Mouse (Mus musculus): Measurements from ENCODE around the gene Ascc2. TPM values are rescaled to one million over a fixed set of nuclear protein-coding genes. Genes with fewer than 3 reads are reported as not detected.
"Not testable (repeated sequence)": the region's sequence is repeated elsewhere in the genome, so short reads cannot be mapped to it uniquely, and the experiment has no call there.

Ascc2 gene
- polyA plus RNA-seq, 1 experiment from 2014 or later, result 21.1 TPM

DNA sequence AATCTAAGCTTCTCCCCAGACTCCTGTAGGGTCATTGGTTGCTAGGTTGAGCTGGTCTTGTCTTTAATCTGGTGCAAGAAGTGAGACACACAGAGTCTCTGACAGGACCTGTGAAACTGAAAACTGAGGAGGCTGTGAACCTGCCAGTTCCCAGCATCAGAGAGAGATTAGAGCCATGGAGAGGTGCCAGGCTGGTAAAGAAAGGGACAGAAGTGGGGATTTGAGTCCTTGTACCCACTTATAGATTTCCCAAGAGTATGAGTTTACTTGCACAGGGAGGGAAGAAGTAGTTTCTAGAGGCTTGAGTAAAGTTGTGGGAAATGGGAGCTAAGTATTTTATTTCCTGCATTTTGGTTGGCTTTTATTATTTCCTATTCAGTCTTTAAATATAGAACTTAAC lies 3.6 kb downstream of the Ascc2 start:
- no peaks in the 10 kb centered on the region for H3K27me3 ChIP-seq (ENCODE audit: control insufficient read depth, insufficient read depth, low read length)
- H3K9ac ChIP-seq (ENCODE audit: low read length), result no peak overlapping the region
- H3K4me3 ChIP-seq (ENCODE audit: low read length), result no peak overlapping the region
- H3K27ac ChIP-seq (ENCODE audit: low read length), result no peak overlapping the region
- no peak overlapping the region for H3K4me2 ChIP-seq (ENCODE audit: low read depth, low read length)
- H3K36me3 ChIP-seq (ENCODE audit: control insufficient read depth, insufficient read depth), result peaks cover 5% of the 10 kb centered on the region; the same call in 1 of the 2 replicates
- peaks cover 11% of the 10 kb centered on the region for H3K4me1 ChIP-seq (ENCODE audit: control insufficient read depth, insufficient read depth, low read length)
- H3K9me3 ChIP-seq (replicated peaks; ENCODE audit: control insufficient read depth, low read length), result no peaks in the 10 kb centered on the region
- no peak for ATAC-seq (replicated peaks; ENCODE audit: extremely low read depth, insufficient read depth, low FRiP score)

DNA sequence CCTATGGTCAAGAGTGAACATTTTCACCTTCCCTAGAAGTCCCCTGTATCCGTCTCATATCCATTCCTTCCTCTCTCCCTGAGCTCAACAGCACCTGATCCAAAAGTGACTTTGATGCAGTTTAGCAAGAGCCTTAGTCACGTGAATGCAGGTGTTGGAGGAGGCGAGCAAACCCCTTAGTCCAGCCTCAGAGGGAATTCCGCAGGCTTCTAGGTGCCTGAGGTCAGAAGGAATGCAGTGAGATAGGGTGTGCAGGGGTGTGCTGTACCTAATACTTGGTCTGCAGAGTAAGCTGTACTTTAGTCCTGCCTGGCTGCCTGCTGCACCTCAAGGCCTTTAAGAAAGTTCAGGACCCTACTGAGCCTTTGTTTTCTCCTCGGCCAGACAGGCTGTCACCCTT lies 6.2 kb downstream of the Ascc2 start:
- H3K4me3 ChIP-seq (ENCODE audit: low read length), result no peak overlapping the region
- H3K27ac ChIP-seq (ENCODE audit: low read length), result no peak overlapping the region
- no peaks in the 10 kb centered on the region for H3K27me3 ChIP-seq (ENCODE audit: control insufficient read depth, insufficient read depth, low read length)
- H3K9me3 ChIP-seq (replicated peaks; ENCODE audit: control insufficient read depth, low read length), result no peaks in the 10 kb centered on the region
- no peak overlapping the region for H3K9ac ChIP-seq (ENCODE audit: low read length)
- H3K4me2 ChIP-seq (ENCODE audit: low read depth, low read length), result no peak overlapping the region
- H3K36me3 ChIP-seq (ENCODE audit: control insufficient read depth, insufficient read depth), result peaks cover 25% of the 10 kb centered on the region
- no peak for ATAC-seq (replicated peaks; ENCODE audit: extremely low read depth, insufficient read depth, low FRiP score)
- H3K4me1 ChIP-seq (ENCODE audit: control insufficient read depth, insufficient read depth, low read length), result peaks cover 2% of the 10 kb centered on the region
- 51% methylated on average over 5 of the region's 5 CpGs for WGBS

DNA sequence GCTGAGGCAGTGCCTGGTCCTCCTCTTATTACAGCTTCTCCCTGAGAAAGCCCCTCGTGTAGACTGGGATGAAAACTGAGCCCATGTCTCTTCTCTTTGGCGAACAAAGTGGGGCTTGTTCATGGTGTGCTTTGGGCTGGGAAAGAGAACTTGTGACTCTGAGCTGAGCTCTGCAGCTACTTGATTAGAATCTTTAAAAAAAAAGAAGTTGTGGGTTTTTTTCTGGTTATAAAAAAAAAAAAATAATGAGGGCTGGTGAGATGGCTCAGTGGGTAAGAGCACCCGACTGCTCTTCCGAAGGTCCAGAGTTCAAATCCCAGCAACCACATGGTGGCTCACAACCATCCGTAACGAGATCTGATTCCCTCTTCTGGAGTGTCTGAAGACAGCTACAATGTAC lies 7.6 kb downstream of the Ascc2 start:
- not testable (repeated sequence) for H3K4me3 ChIP-seq (ENCODE audit: low read length); H3K4me2 ChIP-seq (ENCODE audit: low read depth, low read length); ATAC-seq (replicated peaks; ENCODE audit: extremely low read depth, insufficient read depth, low FRiP score); H3K9me3 ChIP-seq (replicated peaks; ENCODE audit: control insufficient read depth, low read length); H3K27me3 ChIP-seq (ENCODE audit: control insufficient read depth, insufficient read depth, low read length); H3K9ac ChIP-seq (ENCODE audit: low read length); H3K27ac ChIP-seq (ENCODE audit: low read length); H3K4me1 ChIP-seq (ENCODE audit: control insufficient read depth, insufficient read depth, low read length)
- 90% methylated on average over 4 of the region's 6 CpGs for WGBS
- peaks cover 38% of the 10 kb centered on the region for H3K36me3 ChIP-seq (ENCODE audit: control insufficient read depth, insufficient read depth)

DNA sequence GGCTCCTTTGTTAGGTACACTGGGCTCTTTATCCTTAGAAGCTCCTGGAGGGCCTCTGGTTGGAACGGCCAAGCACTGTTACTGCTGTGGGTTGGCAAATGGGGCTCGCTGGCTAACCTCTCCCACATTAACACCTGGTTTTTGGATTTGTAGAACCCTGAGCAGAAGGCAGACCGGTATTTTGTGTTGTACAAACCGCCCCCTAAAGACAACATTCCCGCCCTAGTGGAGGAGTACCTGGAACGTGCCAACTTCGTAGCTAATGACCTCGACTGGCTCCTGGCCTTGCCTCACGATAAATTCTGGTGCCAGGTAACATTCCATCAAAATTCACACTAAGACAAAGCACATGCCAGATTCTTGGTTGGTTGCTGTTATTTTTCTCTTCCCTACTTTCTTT lies 8.9 kb downstream of the Ascc2 start:
- Histone ChIP-seq H3K4me3 (ENCODE audit: low read length) (no peak overlapping the region), H3K27me3 (ENCODE audit: control insufficient read depth, insufficient read depth, low read length) (no peaks in the 10 kb centered on the region), H3K4me1 (ENCODE audit: control insufficient read depth, insufficient read depth, low read length) (no peaks in the 10 kb centered on the region), H3K36me3 (ENCODE audit: control insufficient read depth, insufficient read depth) (peaks cover 41% of the 10 kb centered on the region), H3K27ac (ENCODE audit: low read length) (no peak overlapping the region), H3K9ac (ENCODE audit: low read length) (no peak overlapping the region), H3K4me2 (ENCODE audit: low read depth, low read length) (no peak overlapping the region), H3K9me3 (replicated peaks; ENCODE audit: control insufficient read depth, low read length) (no peaks in the 10 kb centered on the region)
- no peak for ATAC-seq (replicated peaks; ENCODE audit: extremely low read depth, insufficient read depth, low FRiP score)
- WGBS, result 87% methylated on average over 9 of the region's 9 CpGs

DNA sequence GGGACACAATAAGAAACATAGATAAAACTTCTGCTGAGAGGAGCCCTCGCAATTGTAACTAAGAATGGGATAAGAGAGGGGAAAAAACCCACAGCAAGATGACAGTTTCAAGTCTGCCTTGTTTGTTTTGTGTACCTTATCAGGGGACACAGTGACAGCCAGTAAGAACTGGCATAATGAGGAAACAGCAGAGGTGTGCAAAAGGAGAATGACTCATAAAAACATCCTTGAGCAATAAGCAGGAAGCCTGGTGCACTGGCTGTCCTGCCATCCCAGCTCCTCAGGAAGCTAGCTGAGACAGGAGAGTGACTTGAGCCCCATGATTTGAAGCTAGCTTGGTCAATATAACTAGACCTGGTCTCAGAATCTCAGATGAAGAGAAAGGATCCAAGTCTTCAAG lies 22.3 kb downstream of the Ascc2 start:
- peaks cover 16% of the 10 kb centered on the region; the same call in 1 of the 2 replicates for H3K36me3 ChIP-seq (ENCODE audit: control insufficient read depth, insufficient read depth)
- no peak overlapping the region for H3K27ac ChIP-seq (ENCODE audit: low read length)
- 75% methylated on average over 1 of the region's 1 CpGs for WGBS
- H3K9me3 ChIP-seq (replicated peaks; ENCODE audit: control insufficient read depth, low read length), result no peaks in the 10 kb centered on the region
- H3K4me3 ChIP-seq (ENCODE audit: low read length), result no peak overlapping the region
- H3K9ac ChIP-seq (ENCODE audit: low read length), result no peak overlapping the region
- no peaks in the 10 kb centered on the region for H3K27me3 ChIP-seq (ENCODE audit: control insufficient read depth, insufficient read depth, low read length)
- H3K4me1 ChIP-seq (ENCODE audit: control insufficient read depth, insufficient read depth, low read length), result no peaks in the 10 kb centered on the region
- no peak overlapping the region for H3K4me2 ChIP-seq (ENCODE audit: low read depth, low read length)
- no peak for ATAC-seq (replicated peaks; ENCODE audit: extremely low read depth, insufficient read depth, low FRiP score)

DNA sequence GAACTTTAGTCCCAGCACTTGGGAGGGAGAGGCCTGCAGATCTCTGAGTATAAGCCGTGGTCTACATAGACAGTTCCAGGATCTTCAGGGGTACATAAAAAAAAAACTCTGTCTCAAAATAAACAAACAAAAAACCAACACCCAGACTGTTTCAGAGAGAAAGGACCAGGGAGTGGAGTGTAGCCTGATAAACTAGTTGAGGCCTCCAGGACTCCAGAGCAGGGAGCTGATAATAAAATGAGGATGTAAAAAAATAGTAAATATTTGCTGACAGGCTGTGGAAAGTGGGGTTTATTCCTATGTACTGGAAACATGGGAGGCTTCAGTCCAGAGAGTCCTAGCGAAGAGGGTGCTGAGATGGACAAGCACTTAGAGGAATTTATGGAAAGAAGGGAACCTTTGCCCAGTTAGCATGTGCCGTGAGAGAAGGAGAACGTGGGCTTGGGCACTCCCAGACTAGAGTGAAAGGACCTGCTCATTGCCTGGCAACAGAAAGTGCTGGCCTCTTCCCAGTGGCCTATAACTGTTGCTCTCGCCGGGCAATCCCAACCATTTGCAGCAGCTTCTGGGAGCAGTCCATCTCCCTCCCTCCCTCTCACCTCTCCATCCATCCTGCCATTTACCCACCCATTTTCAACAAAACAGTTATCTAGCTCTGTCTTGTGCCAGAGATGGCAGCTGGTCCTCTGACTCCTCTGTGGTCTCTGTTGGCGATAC lies 22.9 kb downstream of the Ascc2 start:
- Histone ChIP-seq H3K36me3 (ENCODE audit: control insufficient read depth, insufficient read depth) (peaks cover 16% of the 10 kb centered on the region; the same call in 1 of the 2 replicates), H3K4me1 (ENCODE audit: control insufficient read depth, insufficient read depth, low read length) (no peaks in the 10 kb centered on the region), H3K9me3 (replicated peaks; ENCODE audit: control insufficient read depth, low read length) (no peaks in the 10 kb centered on the region), H3K27me3 (ENCODE audit: control insufficient read depth, insufficient read depth, low read length) (no peaks in the 10 kb centered on the region), H3K9ac (ENCODE audit: low read length) (no peak overlapping the region), H3K4me2 (ENCODE audit: low read depth, low read length) (no peak overlapping the region), H3K4me3 (ENCODE audit: low read length) (no peak overlapping the region), H3K27ac (ENCODE audit: low read length) (no peak overlapping the region)
- WGBS, result 68% methylated on average over 7 of the region's 7 CpGs
- no peak for ATAC-seq (replicated peaks; ENCODE audit: extremely low read depth, insufficient read depth, low FRiP score)

DNA sequence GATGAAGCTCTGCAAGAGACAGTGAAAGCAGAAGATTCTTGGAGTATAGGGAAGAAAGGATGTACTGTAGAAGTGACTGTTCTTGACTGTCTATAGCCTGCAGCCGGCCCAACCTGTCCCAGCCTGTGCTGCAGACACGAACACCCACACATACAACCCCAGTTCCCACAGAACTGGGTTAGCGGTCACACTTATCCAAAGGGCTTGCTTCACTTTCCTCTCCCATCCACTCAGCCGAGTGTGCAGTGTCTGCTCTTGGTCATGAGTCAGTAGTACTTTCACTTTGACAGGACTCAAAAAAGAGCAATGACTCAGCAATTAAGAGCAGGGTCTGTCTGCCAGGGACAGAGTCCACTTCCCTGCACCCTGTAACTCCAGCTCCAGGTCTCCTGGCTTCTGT lies 23.8 kb downstream of the Ascc2 start:
- H3K4me3 ChIP-seq (ENCODE audit: low read length), result no peak overlapping the region
- ATAC-seq (replicated peaks; ENCODE audit: extremely low read depth, insufficient read depth, low FRiP score), result no peak
- H3K36me3 ChIP-seq (ENCODE audit: control insufficient read depth, insufficient read depth), result peaks cover 16% of the 10 kb centered on the region; the same call in 1 of the 2 replicates
- no peaks in the 10 kb centered on the region for H3K4me1 ChIP-seq (ENCODE audit: control insufficient read depth, insufficient read depth, low read length)
- H3K27me3 ChIP-seq (ENCODE audit: control insufficient read depth, insufficient read depth, low read length), result no peaks in the 10 kb centered on the region
- 74% methylated on average over 4 of the region's 4 CpGs for WGBS
- H3K4me2 ChIP-seq (ENCODE audit: low read depth, low read length), result no peak overlapping the region
- no peaks in the 10 kb centered on the region for H3K9me3 ChIP-seq (replicated peaks; ENCODE audit: control insufficient read depth, low read length)
- no peak overlapping the region for H3K9ac ChIP-seq (ENCODE audit: low read length)
- H3K27ac ChIP-seq (ENCODE audit: low read length), result no peak overlapping the region

DNA sequence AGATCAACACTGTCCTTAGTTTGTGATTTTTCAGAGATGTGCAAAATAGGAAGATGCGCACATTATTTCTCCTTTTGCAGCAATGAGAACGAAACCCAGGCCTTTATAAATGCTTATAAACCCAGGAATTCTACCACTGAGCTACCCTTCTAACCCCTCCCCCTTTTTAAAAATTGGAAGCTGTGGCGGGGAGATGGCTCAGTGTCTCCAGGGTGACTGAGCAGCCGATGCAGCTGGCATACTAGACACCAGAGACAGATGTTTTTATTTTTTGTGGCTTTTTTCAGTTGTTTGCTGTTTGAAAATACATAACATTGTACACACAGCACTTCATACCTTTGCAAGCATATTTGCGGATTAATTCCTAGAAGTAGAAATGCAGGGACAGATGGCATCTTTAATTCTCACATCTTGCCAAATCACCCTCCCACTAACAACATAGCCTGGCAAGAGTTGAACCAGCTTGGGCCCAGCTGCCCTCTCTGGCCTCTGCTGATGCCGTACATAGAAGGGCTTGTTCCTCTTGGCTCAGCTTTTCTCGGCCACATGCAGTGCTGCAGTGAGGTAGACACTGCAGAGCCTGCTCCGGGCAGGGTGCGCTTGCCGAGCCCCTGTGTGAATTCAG lies 24.4 kb downstream of the Ascc2 start:
- Histone ChIP-seq H3K27me3 (ENCODE audit: control insufficient read depth, insufficient read depth, low read length) (no peaks in the 10 kb centered on the region), H3K36me3 (ENCODE audit: control insufficient read depth, insufficient read depth) (peaks cover 16% of the 10 kb centered on the region; the same call in 1 of the 2 replicates), H3K9ac (ENCODE audit: low read length) (no peak overlapping the region), H3K27ac (ENCODE audit: low read length) (no peak overlapping the region), H3K4me1 (ENCODE audit: control insufficient read depth, insufficient read depth, low read length) (no peaks in the 10 kb centered on the region), H3K4me2 (ENCODE audit: low read depth, low read length) (no peak overlapping the region), H3K4me3 (ENCODE audit: low read length) (no peak overlapping the region), H3K9me3 (replicated peaks; ENCODE audit: control insufficient read depth, low read length) (no peaks in the 10 kb centered on the region)
- WGBS, result 83% methylated on average over 10 of the region's 10 CpGs
- ATAC-seq (replicated peaks; ENCODE audit: extremely low read depth, insufficient read depth, low FRiP score), result no peak

DNA sequence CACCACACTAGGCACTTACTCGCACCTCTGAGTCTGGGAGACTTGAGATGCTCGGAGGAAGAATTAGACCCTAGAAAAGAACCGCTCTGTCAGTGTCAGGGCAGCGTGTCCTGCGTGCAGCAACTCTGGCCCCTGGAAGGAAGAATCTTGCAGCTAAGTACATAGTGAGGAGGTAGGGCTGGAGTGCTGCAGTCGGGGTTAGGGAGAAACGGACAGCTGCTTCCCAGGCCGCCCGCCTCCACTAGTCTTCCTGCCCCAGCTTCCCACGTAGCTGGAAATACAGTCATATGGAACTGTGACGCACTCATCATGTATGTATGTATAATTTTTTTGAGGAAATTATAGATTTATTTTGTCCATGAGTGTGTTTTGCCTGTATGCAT lies 24.9 kb downstream of the Ascc2 start:
- H3K9ac ChIP-seq (ENCODE audit: low read length), result no peak overlapping the region
- WGBS, result 92% methylated on average over 11 of the region's 11 CpGs
- H3K36me3 ChIP-seq (ENCODE audit: control insufficient read depth, insufficient read depth), result peaks cover 16% of the 10 kb centered on the region; the same call in 1 of the 2 replicates
- no peak overlapping the region for H3K27ac ChIP-seq (ENCODE audit: low read length)
- no peaks in the 10 kb centered on the region for H3K4me1 ChIP-seq (ENCODE audit: control insufficient read depth, insufficient read depth, low read length)
- H3K4me3 ChIP-seq (ENCODE audit: low read length), result no peak overlapping the region
- H3K4me2 ChIP-seq (ENCODE audit: low read depth, low read length), result no peak overlapping the region
- H3K9me3 ChIP-seq (replicated peaks; ENCODE audit: control insufficient read depth, low read length), result no peaks in the 10 kb centered on the region
- H3K27me3 ChIP-seq (ENCODE audit: control insufficient read depth, insufficient read depth, low read length), result no peaks in the 10 kb centered on the region
- no peak for ATAC-seq (replicated peaks; ENCODE audit: extremely low read depth, insufficient read depth, low FRiP score)

Measured in heart, embryonic 16.5 days (tissue).